Mouse (Mus musculus): ENCODE results near the gene Asnsd1. TPM values are rescaled to one million over a fixed set of nuclear protein-coding genes. Genes with fewer than 3 reads are reported as not detected.

Gene Asnsd1
- polyA plus RNA-seq, 1 experiment from 2014 or later, result 88.4 TPM

DNA sequence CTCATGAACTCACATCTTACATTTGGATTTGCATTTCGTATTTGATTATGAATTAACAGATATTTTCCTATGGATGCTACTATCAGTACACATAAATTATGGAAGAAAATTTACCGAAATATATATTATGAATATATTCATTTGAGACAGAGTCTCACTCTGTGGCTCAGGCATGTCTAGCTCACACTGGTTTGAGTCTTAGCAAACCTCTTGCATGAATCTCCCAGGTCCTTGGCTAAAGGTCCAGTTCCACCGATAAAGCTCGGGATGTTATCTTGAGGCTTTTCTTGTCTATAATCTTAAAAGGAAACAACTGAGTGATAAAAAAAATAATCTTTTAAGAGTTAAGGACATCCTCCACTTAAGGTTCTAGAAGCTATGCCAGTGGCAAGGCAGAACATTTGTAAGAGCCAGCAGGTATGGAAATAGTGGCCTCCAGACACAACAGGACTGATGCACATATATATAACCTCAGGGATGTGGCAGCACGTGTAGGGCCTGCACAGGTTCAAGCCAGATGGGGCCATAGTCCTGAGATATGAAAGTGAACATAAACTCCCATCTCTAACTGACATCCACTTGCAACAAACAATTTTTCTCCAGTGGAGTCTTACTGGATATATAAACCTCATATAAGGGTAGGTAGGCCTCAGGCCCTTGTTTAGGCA lies 27.6 kb downstream of the Asnsd1 start:
- Histone ChIP-seq H3K9me3 (no peaks in the 10 kb centered on the region), H3K27ac (replicated peaks) (no peak overlapping the region), H3K4me1 (no peaks in the 10 kb centered on the region), H3K27me3 (no peaks in the 10 kb centered on the region), H3K9ac (replicated peaks) (no peak overlapping the region), H3K36me3 (peaks cover 19% of the 10 kb centered on the region), H3K4me2 (replicated peaks) (no peak overlapping the region), H3K4me3 (no peak overlapping the region)
- ATAC-seq (ENCODE audit: low FRiP score, low read depth), result no peak
- WGBS, result 95% methylated on average over 5 of the region's 5 CpGs

GRCm38 (mm10) chr1:53324277-53324676 lies 28.3 kb downstream of the Asnsd1 start:
- ATAC-seq (ENCODE audit: low FRiP score, low read depth), result no peak
- Histone ChIP-seq H3K4me1 (no peaks in the 10 kb centered on the region), H3K27me3 (no peaks in the 10 kb centered on the region), H3K9me3 (no peaks in the 10 kb centered on the region), H3K27ac (replicated peaks) (no peak overlapping the region), H3K4me3 (no peak overlapping the region), H3K36me3 (peaks cover 19% of the 10 kb centered on the region), H3K4me2 (replicated peaks) (no peak overlapping the region), H3K9ac (replicated peaks) (no peak overlapping the region)
- 92% methylated on average over 1 of the region's 1 CpGs for WGBS

GRCm38 (mm10) chr1:53323254-53323653 lies 29.3 kb downstream of the Asnsd1 start:
- no peak overlapping the region for H3K9ac ChIP-seq (replicated peaks)
- ATAC-seq (ENCODE audit: low FRiP score, low read depth), result no peak
- 93% methylated on average over 5 of the region's 5 CpGs for WGBS
- no peaks in the 10 kb centered on the region for H3K27me3 ChIP-seq
- H3K27ac ChIP-seq (replicated peaks), result no peak overlapping the region
- H3K4me3 ChIP-seq, result no peak overlapping the region
- H3K4me2 ChIP-seq (replicated peaks), result no peak overlapping the region
- H3K4me1 ChIP-seq, result no peaks in the 10 kb centered on the region
- peaks cover 19% of the 10 kb centered on the region for H3K36me3 ChIP-seq
- no peaks in the 10 kb centered on the region for H3K9me3 ChIP-seq

- WGBS, result 95% methylated on average over 4 of the region's 4 CpGs
- no peak overlapping the region for H3K9ac ChIP-seq (replicated peaks)
- H3K27ac ChIP-seq (replicated peaks), result no peak overlapping the region
- no peak overlapping the region for H3K4me3 ChIP-seq
- H3K4me2 ChIP-seq (replicated peaks), result no peak overlapping the region
- no peaks in the 10 kb centered on the region for H3K9me3 ChIP-seq
- ATAC-seq (ENCODE audit: low FRiP score, low read depth), result no peak
- H3K27me3 ChIP-seq, result no peaks in the 10 kb centered on the region
- peaks cover 27% of the 10 kb centered on the region for H3K36me3 ChIP-seq
- H3K4me1 ChIP-seq, result no peaks in the 10 kb centered on the region
Measured at GRCm38 (mm10) chr1:53321662-53322344, 30.7 kb downstream of the Asnsd1 start.

DNA sequence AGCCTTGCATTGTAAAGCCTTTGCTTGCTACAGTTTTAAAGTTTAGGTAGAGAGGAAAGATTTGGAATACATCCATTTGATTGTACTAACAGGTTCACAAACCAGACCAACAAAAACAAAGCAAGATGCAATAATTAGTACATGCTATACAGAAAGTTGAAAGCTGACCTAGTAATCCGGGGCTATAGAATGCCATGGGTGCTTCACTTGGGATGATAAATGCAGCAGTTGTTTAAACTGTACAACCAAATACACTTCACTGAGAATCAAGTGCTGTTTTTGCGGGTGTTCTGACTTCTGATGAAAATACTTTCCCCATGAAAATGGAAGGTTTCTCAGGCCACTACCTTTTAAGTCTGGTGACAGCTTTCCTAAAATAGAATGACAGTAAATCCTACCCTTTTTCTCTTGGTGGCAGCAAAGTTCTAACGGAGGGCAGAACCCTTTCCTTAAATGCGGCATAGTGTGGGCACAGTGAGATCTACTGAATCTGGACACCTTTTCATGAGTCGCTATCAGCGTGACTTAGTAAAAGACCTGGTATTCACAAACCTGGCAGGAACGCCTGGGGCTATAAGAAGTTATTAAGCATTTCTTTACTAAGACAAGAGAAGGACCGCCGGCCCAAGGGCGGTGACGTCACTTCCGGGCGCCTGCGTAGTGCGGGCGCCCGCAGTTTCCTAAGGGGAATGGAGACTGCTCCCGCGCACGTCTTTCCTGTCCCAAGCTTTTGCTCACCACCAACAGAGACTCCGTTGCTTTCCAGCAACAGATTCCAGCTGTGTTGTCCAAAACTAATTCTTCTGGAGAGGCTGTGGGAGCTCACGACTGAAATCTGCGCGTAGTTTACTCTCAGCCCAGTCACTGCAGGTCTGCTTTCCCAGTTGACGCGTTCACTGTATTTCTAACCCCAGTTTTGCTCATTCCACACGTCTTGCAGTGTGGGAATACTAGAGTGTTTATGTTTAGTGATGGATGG lies 39.3 kb downstream of the Asnsd1 start, which contains the start of gene Osgepl1:
Gene Osgepl1, plus strand, starts transcription at position 636 of the 979 bp plus-strand sequence.
- H3K9ac ChIP-seq (replicated peaks), result peak within 1 kb of the TSS; percentile 80
- no peaks in the 10 kb centered on the region for H3K9me3 ChIP-seq
- H3K4me2 ChIP-seq (replicated peaks), result peak within 1 kb of the TSS; percentile 62
- ATAC-seq (ENCODE audit: low FRiP score, low read depth), result peak; percentile 98
- 0 out of 2 replicates have a peak, but pooled peaks cover 11% of the 10 kb centered on the region for H3K36me3 ChIP-seq
- peak within 1 kb of the TSS; percentile 71 for H3K4me3 ChIP-seq
- WGBS, result 2% methylated on average over 27 of the region's 27 CpGs
- H3K27ac ChIP-seq (replicated peaks), result peak within 1 kb of the TSS; percentile 82
- no peaks in the 10 kb centered on the region for H3K4me1 ChIP-seq
- no peaks in the 10 kb centered on the region for H3K27me3 ChIP-seq

DNA sequence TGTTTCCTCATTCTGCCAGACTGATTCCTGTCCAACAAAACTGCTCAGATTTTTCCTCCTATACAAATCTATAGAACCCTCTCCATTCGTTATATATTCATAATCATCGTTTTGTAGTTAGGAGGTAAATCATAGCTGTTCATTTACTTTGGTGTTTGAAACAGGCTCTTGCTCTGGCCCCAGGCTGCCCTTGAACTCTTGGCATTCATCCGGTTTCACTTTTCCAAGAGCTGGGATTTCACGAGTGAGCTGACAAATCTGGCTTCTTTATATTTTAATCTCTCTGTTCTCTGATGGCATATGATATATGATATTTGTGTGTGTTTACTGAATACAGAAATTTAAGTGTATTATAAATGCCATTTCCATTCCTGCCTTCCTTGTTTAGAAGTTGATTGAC lies 52.0 kb downstream of the Asnsd1 start:
- Histone ChIP-seq H3K36me3 (0 out of 2 replicates have a peak, but pooled peaks cover 12% of the 10 kb centered on the region), H3K27me3 (no peaks in the 10 kb centered on the region), H3K9ac (replicated peaks) (no peak overlapping the region), H3K4me2 (replicated peaks) (no peak overlapping the region), H3K9me3 (no peaks in the 10 kb centered on the region), H3K4me1 (peaks cover 10% of the 10 kb centered on the region), H3K4me3 (no peak overlapping the region), H3K27ac (replicated peaks) (no peak overlapping the region)
- WGBS, result 92% methylated on average over 4 of the region's 4 CpGs
- no peak for ATAC-seq (ENCODE audit: low FRiP score, low read depth)

GRCm38 (mm10) chr1:53296581-53297383 lies 55.8 kb downstream of the Asnsd1 start, which contains the start of the genes Pms1, Ormdl1 and Gm28778:
Pms1 (minus strand) TSS chr1:53297018.
Ormdl1 (plus strand) TSS chr1:53297095.
Gm28778 (plus strand) TSS chr1:53297111.
- ATAC-seq (ENCODE audit: low FRiP score, low read depth), result peak; percentile 100
- Histone ChIP-seq H3K27me3 (no peaks in the 10 kb centered on the region), H3K4me3 (peak within 1 kb of the TSS; percentile 84), H3K9ac (replicated peaks) (peak within 1 kb of the TSS; percentile 79), H3K4me1 (peaks cover 10% of the 10 kb centered on the region), H3K36me3 (0 out of 2 replicates have a peak, but pooled peaks cover 9% of the 10 kb centered on the region), H3K27ac (replicated peaks) (peak within 1 kb of the TSS; percentile 88), H3K4me2 (replicated peaks) (peak within 1 kb of the TSS; percentile 64), H3K9me3 (no peaks in the 10 kb centered on the region)
- WGBS, result under 1% methylated on average over 66 of the region's 66 CpGs

Other genes with a start within 250 kb of the Asnsd1 start
- gene 1700019A02Rik, start 165.1 kb downstream of the Asnsd1 start, polyA plus RNA-seq (2016; fragmentation: Nextera tagmentation; extraction: Ambion mirVana), result not detected in 2 replicates
- 20.9 and 21.2 TPM in 2 replicates for gene Pms1, start 55.7 kb downstream of the Asnsd1 start, polyA plus RNA-seq (2016; fragmentation: Nextera tagmentation; extraction: Ambion mirVana)
- gene Ormdl1, start 55.7 kb downstream of the Asnsd1 start, polyA plus RNA-seq (2016; fragmentation: Nextera tagmentation; extraction: Ambion mirVana), result 77.4 and 82.5 TPM in 2 replicates
- gene Gm28778, start 55.6 kb downstream of the Asnsd1 start, polyA plus RNA-seq (2016; fragmentation: Nextera tagmentation; extraction: Ambion mirVana), result not detected in 2 replicates
- gene Osgepl1, start 39.1 kb downstream of the Asnsd1 start, polyA plus RNA-seq (2016; fragmentation: Nextera tagmentation; extraction: Ambion mirVana), result 28.3 and 31.6 TPM in 2 replicates
- 3.6 TPM in 1 of 2 replicates, not detected in the other for gene Asdurf, start 133 bp downstream of the Asnsd1 start, polyA plus RNA-seq (2016; fragmentation: Nextera tagmentation; extraction: Ambion mirVana)
- gene Gm28551, start 85 bp downstream of the Asnsd1 start, polyA plus RNA-seq (2016; fragmentation: Nextera tagmentation; extraction: Ambion mirVana), result 1.2 and 1.6 TPM in 2 replicates